Mouse (Mus musculus) embryonic fibroblast, embryonic 13.5 days (primary cell): ENCODE measurements around the gene Nudt16l1. TPM values are rescaled to one million over a fixed set of nuclear protein-coding genes. Genes with fewer than 3 reads are reported as not detected.

Source experiments
- H3K27ac ChIP-seq: 2 replicates; pipeline ENCODE4 v1.5.1; 2012; ENCODE audit warnings: low read length, control low read depth, inconsistent platforms; ENCODE audit not compliant: insufficient read depth
- H3K4me1 ChIP-seq: 2 replicates; pipeline ENCODE4 v1.6.1; 2011; ENCODE audit warnings: low read length; ENCODE audit not compliant: control insufficient read depth, insufficient read depth
- H3K4me3 ChIP-seq: 2 replicates; pipeline ENCODE4 v1.5.1; 2011; ENCODE audit warnings: mild to moderate bottlenecking, control low read depth, low read length; ENCODE audit not compliant: insufficient read depth
- CTCF ChIP-seq: IDR thresholded peaks from 2 replicates; pipeline ENCODE4 v1.5.1; 2011; ENCODE audit warnings: mild to moderate bottlenecking, control low read depth, low read length, moderate library complexity, borderline replicate concordance; ENCODE audit not compliant: insufficient read depth
- POLR2A ChIP-seq: IDR thresholded peaks from 2 replicates; pipeline ENCODE4 v1.6.1; 2011; ENCODE audit warnings: low read depth, mild to moderate bottlenecking, control low read depth, low read length, moderate library complexity
- polyA plus RNA-seq: library from polyadenylated mRNA; stranded (reverse); fragments of >200 nt; gene quantifications from 2 replicates; pipeline ENCODE4 v1.2.4, GENCODE M21; 2011; ENCODE audit warnings: low read depth; ENCODE audit not compliant: missing spikeins, insufficient read length

Nudt16l1 gene
- polyA plus RNA-seq, 1 experiment: 27.5 TPM

DNA sequence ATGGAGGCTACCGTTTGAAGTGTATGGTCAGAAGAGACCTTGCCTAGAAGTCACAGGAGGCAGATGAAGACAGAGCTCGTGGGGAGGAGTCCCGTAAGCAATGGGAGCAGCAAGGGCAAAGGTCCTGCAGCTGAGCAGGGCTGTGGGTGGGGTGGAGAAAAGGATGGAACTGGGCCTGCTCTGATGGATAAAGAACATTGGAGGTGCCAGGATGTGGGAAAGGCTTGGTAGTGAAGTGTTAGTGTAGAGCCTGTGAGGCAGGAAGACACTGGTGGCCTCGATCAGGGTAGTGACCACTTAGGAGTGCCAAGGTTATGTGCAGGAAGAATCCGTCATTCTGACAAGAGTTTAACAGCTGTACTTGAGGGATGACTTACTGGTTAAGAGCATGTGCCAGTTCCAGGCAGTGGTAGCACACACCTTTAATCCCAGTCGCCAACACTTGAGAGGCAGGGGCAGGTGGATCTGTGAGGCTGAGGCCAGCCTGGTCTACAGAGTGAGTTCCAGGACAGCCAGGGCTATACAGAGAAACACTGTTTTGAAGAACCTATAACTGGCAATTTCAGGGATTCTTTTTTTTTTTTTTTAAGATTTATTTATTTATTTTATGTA lies 35.0 kb upstream of the Nudt16l1 start:
- Histone ChIP-seq H3K4me3 (no peak overlapping the region), H3K4me1 (peaks cover 2% of the 10 kb centered on the region; the same call in 1 of the 2 replicates), H3K27ac (no peak overlapping the region)
- TF ChIP-seq CTCF (no peak), POLR2A (no peak)

DNA sequence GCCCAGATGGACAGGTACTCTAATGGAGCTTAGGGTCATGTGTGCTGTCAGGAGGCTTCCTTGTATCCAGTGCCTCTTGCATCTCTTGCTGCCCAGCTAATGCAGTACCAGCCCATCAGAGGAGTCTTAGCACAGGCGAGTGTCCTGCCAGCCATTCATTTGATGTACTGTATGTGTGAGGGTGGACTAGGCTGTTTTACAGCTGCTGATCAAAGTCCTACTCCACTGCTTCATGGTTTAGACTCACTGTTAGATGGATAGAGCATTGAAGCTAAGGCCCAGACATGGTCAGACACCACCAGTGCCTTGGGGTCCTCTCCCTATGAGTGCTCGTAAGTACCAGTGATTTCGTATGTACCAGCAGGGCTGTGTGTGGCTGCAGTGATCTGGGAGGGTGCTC lies 33.7 kb upstream of the Nudt16l1 start:
- H3K4me1 ChIP-seq: peaks cover 2% of the 10 kb centered on the region; the same call in 1 of the 2 replicates
- no peak overlapping the region for H3K4me3 ChIP-seq
- no peak for TF ChIP-seq POLR2A
- H3K27ac ChIP-seq: no peak overlapping the region

DNA sequence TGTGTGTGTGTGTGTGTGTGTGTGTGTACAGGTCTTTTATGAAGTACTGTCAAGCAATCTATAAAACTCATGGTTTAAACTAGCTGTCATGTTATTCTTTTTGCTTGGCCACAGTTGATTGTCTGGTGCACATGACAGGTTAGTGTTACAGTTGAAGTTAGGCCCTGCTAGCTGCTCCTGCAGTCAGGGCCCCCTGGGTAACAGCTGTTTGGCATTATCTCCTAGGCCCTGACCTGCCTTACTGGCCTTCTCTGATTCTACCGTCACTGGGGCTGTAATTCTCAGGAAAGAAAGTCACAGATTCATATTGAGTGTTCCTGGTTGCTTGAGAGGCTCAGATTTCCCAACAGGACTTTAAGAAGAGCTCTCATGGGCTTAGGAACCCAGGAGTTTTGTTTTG lies 33.0 kb upstream of the Nudt16l1 start:
- Histone ChIP-seq H3K4me3 (no peak overlapping the region), H3K4me1 (peaks cover 2% of the 10 kb centered on the region; the same call in 1 of the 2 replicates), H3K27ac (no peak overlapping the region)
- no peak for TF ChIP-seq CTCF
- no peak for TF ChIP-seq POLR2A

DNA sequence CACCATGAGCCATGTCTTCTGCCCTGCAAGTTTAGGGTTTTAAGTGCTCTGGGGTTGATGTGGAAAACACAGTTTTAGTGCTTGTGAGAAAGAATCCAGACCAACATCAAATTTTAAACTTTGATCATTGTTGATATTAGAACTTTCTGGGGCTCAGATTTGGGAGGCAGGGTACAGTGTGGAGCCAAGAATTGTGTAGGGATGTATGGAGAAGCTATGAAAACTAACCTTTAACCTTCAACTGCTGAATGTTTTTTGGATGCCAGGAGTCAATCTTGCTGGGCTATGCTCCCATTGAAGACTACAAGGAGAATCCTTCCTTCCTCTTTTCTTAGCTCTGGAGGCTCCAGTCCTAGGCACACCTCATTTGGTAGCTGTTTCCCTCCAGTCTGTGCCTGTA lies 32.0 kb upstream of the Nudt16l1 start:
- Histone ChIP-seq H3K4me3 (no peak overlapping the region), H3K4me1 (no peaks in the 10 kb centered on the region), H3K27ac (no peak overlapping the region)
- TF ChIP-seq POLR2A: no peak
- no peak for TF ChIP-seq CTCF

DNA sequence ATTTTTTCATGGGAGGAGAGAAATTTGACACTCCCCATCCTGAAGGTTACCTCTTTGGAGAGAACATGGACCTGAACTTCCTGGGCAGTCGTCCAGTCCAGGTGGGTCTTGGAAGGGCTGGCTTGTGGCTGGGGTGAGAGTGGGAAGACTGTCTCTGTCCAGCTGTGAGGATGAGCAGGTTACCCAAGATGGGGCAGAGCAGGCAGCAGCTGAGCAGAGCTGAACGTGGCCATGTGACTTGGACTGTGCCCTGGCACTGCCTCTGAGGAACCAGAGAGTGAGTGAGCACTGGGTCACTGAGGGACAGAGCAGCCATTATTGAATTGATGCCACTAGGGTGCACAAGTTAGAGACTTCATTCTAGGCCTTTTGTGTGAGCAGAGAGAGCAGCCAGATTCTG lies 31.2 kb upstream of the Nudt16l1 start:
- TF ChIP-seq POLR2A (no peak), CTCF (no peak)
- Histone ChIP-seq H3K27ac (no peak overlapping the region), H3K4me3 (no peak overlapping the region), H3K4me1 (no peaks in the 10 kb centered on the region)

DNA sequence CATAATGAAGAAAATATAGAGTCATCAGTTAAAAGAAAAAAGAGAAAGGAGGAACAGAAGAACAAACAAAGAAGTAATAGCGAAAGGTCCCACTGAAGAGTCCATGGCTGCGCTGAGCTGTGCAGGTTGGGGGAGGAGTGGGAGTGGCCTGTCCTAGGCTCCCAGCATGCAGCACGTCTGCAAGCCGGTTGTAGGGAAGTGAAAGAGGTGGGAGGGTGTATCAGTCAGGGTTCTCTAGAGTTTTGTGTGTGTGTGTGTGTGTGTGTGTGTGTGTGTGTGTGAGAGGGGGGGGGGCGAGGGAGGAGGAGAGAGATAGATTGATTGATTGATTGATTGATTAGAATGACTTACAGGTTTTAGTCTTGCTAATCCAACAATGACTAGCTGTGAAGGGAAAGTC lies 30.6 kb upstream of the Nudt16l1 start:
- no peak overlapping the region for H3K27ac ChIP-seq
- H3K4me3 ChIP-seq: no peak overlapping the region
- TF ChIP-seq POLR2A (no peak), CTCF (no peak)
- peaks cover 5% of the 10 kb centered on the region; the same call in 1 of the 2 replicates for H3K4me1 ChIP-seq

DNA sequence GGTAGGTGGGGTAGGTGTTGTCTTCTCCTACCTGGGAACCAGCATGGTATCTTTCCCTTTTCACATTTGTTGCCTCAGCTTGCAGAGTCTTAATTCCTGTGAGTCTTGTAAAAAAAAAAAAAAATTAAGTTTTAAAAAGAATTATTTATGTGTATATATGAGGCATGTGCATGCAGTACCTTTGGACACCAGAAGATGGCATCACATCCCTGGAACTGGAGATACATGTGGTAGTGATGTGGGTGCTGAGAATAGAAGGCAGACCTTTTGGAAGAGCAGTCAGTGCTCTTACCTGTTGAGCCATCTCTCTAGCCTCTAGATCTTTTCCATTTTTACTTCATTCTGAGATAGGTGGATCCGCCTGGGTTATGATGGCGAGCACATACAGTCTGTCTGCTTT lies 28.8 kb upstream of the Nudt16l1 start:
- Histone ChIP-seq H3K4me3 (no peak overlapping the region), H3K4me1 (peaks cover 10% of the 10 kb centered on the region), H3K27ac (no peak overlapping the region)
- TF ChIP-seq POLR2A: no peak
- no peak for TF ChIP-seq CTCF

DNA sequence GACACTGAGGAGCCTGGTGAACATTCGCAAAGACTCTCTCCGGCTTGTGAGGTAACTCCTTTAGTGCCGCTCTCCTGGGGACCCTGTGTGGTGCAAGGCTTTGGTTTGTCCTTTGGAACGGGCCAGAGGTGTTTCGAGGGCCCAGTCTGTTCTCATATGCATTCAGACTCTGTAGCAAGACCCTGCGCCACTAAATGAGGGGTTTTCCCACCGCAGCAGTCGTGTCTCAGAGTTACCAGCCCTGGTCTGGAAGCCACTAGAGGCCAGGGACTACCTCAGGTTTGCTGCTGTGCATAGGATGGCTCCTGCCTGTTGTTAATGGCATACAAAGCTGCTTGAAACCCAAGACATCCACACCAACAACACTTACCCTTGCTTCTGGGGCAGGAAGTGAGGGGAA lies 27.8 kb upstream of the Nudt16l1 start:
- TF ChIP-seq POLR2A (no peak), CTCF (no peak)
- Histone ChIP-seq H3K4me1 (peaks cover 12% of the 10 kb centered on the region), H3K27ac (no peak overlapping the region), H3K4me3 (no peak overlapping the region)

DNA sequence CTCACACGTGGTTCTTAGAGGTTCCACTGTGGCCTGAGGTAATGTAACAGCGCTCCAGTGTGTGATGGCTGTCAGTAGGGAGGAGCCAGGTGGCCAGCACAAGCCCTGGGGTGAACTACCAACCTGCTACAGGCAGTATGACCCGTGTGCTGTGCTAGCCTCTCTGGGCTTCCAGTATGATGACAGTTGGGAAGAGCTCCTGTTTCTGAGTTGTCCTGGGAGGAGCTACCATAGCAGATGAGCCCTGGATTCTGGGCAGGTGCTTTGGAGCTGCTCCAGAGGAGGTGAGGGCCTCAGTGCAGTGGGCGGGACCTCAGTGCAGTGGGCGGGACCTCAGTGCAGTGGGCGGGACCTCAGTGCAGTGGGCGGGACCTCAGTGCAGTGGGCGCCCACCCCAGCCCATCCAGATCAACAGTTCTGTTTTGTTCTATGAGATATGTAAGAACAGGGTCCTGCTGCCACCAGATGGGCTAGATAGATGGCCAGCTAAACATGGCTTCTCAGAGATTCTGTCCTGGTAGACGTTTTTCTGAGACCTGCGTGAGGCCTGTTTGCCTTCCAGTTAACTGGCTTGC lies 26.4 kb upstream of the Nudt16l1 start:
- H3K4me3 ChIP-seq: no peak overlapping the region
- peaks cover 15% of the 10 kb centered on the region for H3K4me1 ChIP-seq
- TF ChIP-seq CTCF: no peak
- TF ChIP-seq POLR2A: no peak
- peak overlapping the region; percentile 81 for H3K27ac ChIP-seq

DNA sequence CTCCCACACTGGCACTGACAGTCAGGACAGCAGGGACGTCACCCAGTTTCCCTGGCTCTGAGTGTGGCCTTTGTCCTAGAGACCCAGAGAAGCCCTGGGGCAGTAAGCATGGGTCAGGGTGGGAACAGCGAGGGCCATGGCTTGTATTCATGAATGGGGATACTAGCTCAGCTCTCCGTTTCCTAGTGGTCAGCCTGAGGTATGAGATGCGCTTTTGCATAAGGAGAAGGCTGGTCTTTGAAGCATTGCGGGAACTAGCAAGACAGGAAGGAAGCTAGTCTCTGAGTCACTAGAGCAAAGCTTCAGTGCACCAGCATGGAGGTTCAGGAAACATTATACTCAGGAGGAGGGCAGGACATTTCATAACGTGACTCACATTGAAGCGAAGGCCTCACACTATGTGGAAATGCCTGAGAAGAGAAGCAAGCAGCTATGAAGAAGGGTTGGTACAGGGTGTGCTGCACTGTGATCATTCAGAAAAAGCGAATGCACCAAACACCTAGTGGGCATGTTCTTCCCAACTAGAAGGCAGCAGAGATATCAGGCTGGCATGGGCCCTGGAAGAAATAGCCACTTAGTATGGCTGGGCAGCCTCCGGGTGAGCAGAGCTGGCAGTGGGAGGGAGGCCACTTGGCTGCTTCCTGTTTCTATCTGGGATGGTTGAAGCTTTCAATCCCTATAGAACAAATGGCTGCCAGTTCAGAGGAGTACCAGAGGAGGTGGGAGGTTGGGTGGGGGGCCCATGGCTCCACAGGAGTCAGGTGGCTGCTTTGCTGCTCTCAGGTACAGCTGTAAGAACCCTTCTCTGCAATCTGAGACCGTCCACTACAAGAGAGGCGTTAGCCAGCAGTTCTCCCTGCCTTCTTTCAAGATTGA lies 25.4 kb upstream of the Nudt16l1 start:
- Histone ChIP-seq H3K4me3 (no peak overlapping the region), H3K4me1 (peaks cover 15% of the 10 kb centered on the region), H3K27ac (peak overlapping the region; percentile 81)
- TF ChIP-seq CTCF (no peak), POLR2A (peak; percentile 58; the same call in 1 of the 2 replicates)
